ENCODE assay signal across 29 mouse cellular contexts in genomic region chr8:107918984-107919383, GRCm38 (mm10). TPM values are rescaled to one million over a fixed set of nuclear protein-coding genes. Genes with fewer than 3 reads are reported as not detected.
DNase-seq lines count a peak whose midpoint lies in the region; ATAC-seq and TF ChIP-seq lines count a peak whose summit lies in the region.
"Had no signal": no experiment of that assay in that cellular context is flagged by ENCODE, and none has a peak within 500 bp of the region (broad histone marks: within the 10 kb centered on the region; RNA-seq: fewer than 3 reads in every experiment).

No protein-coding gene starts in this region.

- H3K27ac ChIP-seq in hindbrain, embryonic 12.5 days, result peak overlapping the region; percentile 50
- no peak overlapping the region for H3K27ac ChIP-seq in hindbrain, embryonic 10.5 days
- peak overlapping the region; percentile 66 for H3K27ac ChIP-seq in midbrain, embryonic 14.5 days (replicated peaks; ENCODE audit: low read depth, low read length)
- no peak overlapping the region for H3K27ac ChIP-seq in midbrain, embryonic 10.5 days (replicated peaks)
- peak overlapping the region; percentile 40; the same call in 1 of the 2 replicates for H3K27ac ChIP-seq in midbrain, embryonic 15.5 days
- H3K27ac ChIP-seq: embryonic facial prominence, embryonic 15.5 days; forebrain, embryonic 12.5 days; heart, embryonic 10.5 days; heart, embryonic 15.5 days; limb, embryonic 10.5 days; limb, embryonic 15.5 days; liver, embryonic 13.5 days had no signal

- no peak for DNase-seq in hindbrain, embryonic 10.5 days (ENCODE audit: low spot score)
- peak; percentile 20 for DNase-seq in midbrain, embryonic 14.5 days
- DNase-seq in midbrain, embryonic 10.5 days (ENCODE audit: low spot score), result no peak
- peak; percentile 9 for DNase-seq in brain, embryonic 14.5 days (ENCODE audit: low read depth)
- DNase-seq in spleen, postnatal 4 days (ENCODE audit: low spot score in 2 of 2), result no peak
- DNase-seq: adrenal gland, postnatal 10 days; cerebellum, adult 11 months; cerebellum, adult 9-11 months; forebrain, postnatal 0 days; gastrocnemius, postnatal 10 days; heart, postnatal 36 days; kidney, adult 9 months; kidney, postnatal 14 days; layer of hippocampus, adult 9-11 months; liver, embryonic 13.5 days; lung, adult 18-20 months; lung, postnatal 4 days; thymus, postnatal 36 days had no signal

- no peaks in the 10 kb centered on the region for H3K9me3 ChIP-seq in hindbrain, embryonic 12.5 days (replicated peaks)
- no peaks in the 10 kb centered on the region for H3K9me3 ChIP-seq in hindbrain, embryonic 10.5 days
- no peaks in the 10 kb centered on the region for H3K9me3 ChIP-seq in midbrain, embryonic 14.5 days (ENCODE audit: control insufficient read depth, low read length)
- H3K9me3 ChIP-seq in midbrain, embryonic 10.5 days (replicated peaks), result no peaks in the 10 kb centered on the region
- no peaks in the 10 kb centered on the region for H3K9me3 ChIP-seq in midbrain, embryonic 15.5 days
- H3K9me3 ChIP-seq: embryonic facial prominence, embryonic 15.5 days; forebrain, embryonic 12.5 days; heart, embryonic 10.5 days; heart, embryonic 15.5 days; limb, embryonic 10.5 days; limb, embryonic 15.5 days; liver, embryonic 13.5 days had no signal

- H3K4me2 ChIP-seq in hindbrain, embryonic 12.5 days (replicated peaks), result no peak overlapping the region
- H3K4me2 ChIP-seq in midbrain, embryonic 14.5 days (ENCODE audit: low read length), result no peak overlapping the region
- H3K4me2 ChIP-seq in midbrain, embryonic 15.5 days, result no peak overlapping the region
- H3K4me2 ChIP-seq: embryonic facial prominence, embryonic 15.5 days; forebrain, embryonic 12.5 days; heart, embryonic 15.5 days; limb, embryonic 15.5 days; liver, embryonic 13.5 days had no signal

- no peaks in the 10 kb centered on the region for H3K27me3 ChIP-seq in hindbrain, embryonic 12.5 days
- H3K27me3 ChIP-seq in hindbrain, embryonic 10.5 days (ENCODE audit: insufficient read depth, poor library complexity, severe bottlenecking), result no peaks in the 10 kb centered on the region
- H3K27me3 ChIP-seq in midbrain, embryonic 14.5 days (ENCODE audit: control insufficient read depth, insufficient read depth, low read length), result no peaks in the 10 kb centered on the region
- H3K27me3 ChIP-seq in midbrain, embryonic 10.5 days (ENCODE audit: low read depth, poor library complexity, severe bottlenecking), result no peaks in the 10 kb centered on the region
- no peaks in the 10 kb centered on the region for H3K27me3 ChIP-seq in midbrain, embryonic 15.5 days (replicated peaks)
- H3K27me3 ChIP-seq: embryonic facial prominence, embryonic 15.5 days; forebrain, embryonic 12.5 days; heart, embryonic 15.5 days; limb, embryonic 15.5 days; liver, embryonic 13.5 days had no signal

- no peak for ATAC-seq in hindbrain, embryonic 12.5 days (ENCODE audit: low FRiP score)
- no peak for ATAC-seq in midbrain, embryonic 14.5 days (ENCODE audit: low FRiP score, low TSS enrichment)
- no peak for ATAC-seq in midbrain, embryonic 15.5 days (replicated peaks)
- ATAC-seq: forebrain, postnatal 0 days; intestine, postnatal 0 days; lung, postnatal 0 days; Patski had no signal

- no peak for TF ChIP-seq POLR2A in brain, embryonic 14.5 days (IDR thresholded peaks at IDR 0.05; ENCODE audit: borderline replicate concordance, extremely low read depth, insufficient read depth, insufficient read length, poor library complexity, severe bottlenecking)

- peaks cover 4% of the 10 kb centered on the region for H3K4me1 ChIP-seq in hindbrain, embryonic 12.5 days
- no peaks in the 10 kb centered on the region for H3K4me1 ChIP-seq in hindbrain, embryonic 10.5 days (replicated peaks)
- H3K4me1 ChIP-seq in midbrain, embryonic 14.5 days (ENCODE audit: control insufficient read depth, insufficient read depth, low read length), result peaks cover 6% of the 10 kb centered on the region
- H3K4me1 ChIP-seq in midbrain, embryonic 10.5 days, result no peaks in the 10 kb centered on the region; the same call in 1 of the 2 replicates
- peaks cover 16% of the 10 kb centered on the region for H3K4me1 ChIP-seq in midbrain, embryonic 15.5 days
- H3K4me1 ChIP-seq: embryonic facial prominence, embryonic 15.5 days; heart, embryonic 10.5 days; heart, embryonic 15.5 days; limb, embryonic 15.5 days; liver, embryonic 13.5 days had no signal

- H3K36me3 ChIP-seq in hindbrain, embryonic 12.5 days, result no peaks in the 10 kb centered on the region
- no peaks in the 10 kb centered on the region for H3K36me3 ChIP-seq in hindbrain, embryonic 10.5 days
- no peaks in the 10 kb centered on the region for H3K36me3 ChIP-seq in midbrain, embryonic 14.5 days (ENCODE audit: control insufficient read depth, insufficient read depth, low read length)
- H3K36me3 ChIP-seq in midbrain, embryonic 10.5 days, result no peaks in the 10 kb centered on the region
- no peaks in the 10 kb centered on the region for H3K36me3 ChIP-seq in midbrain, embryonic 15.5 days (replicated peaks)
- H3K36me3 ChIP-seq: embryonic facial prominence, embryonic 15.5 days; forebrain, embryonic 12.5 days; heart, embryonic 10.5 days; heart, embryonic 15.5 days; limb, embryonic 10.5 days; limb, embryonic 15.5 days; liver, embryonic 13.5 days had no signal

- WGBS in hindbrain, embryonic 12.5 days, result 88% methylated on average over 12 of the region's 12 CpGs
- WGBS in hindbrain, embryonic 10.5 days, result 93% methylated on average over 12 of the region's 12 CpGs
- 74% methylated on average over 12 of the region's 12 CpGs for WGBS in midbrain, embryonic 14.5 days
- WGBS in midbrain, embryonic 10.5 days, result 93% methylated on average over 12 of the region's 12 CpGs
- 76% methylated on average over 12 of the region's 12 CpGs for WGBS in midbrain, embryonic 15.5 days

- no peak for TF ChIP-seq CTCF in brain, embryonic 14.5 days (IDR thresholded peaks at IDR 0.05; ENCODE audit: borderline replicate concordance, extremely low read depth, insufficient read depth, insufficient read length)

- H3K9ac ChIP-seq in hindbrain, embryonic 12.5 days, result no peak overlapping the region
- H3K9ac ChIP-seq in midbrain, embryonic 14.5 days (replicated peaks; ENCODE audit: low read length), result no peak overlapping the region
- no peak overlapping the region for H3K9ac ChIP-seq in midbrain, embryonic 15.5 days
- H3K9ac ChIP-seq: embryonic facial prominence, embryonic 15.5 days; forebrain, embryonic 12.5 days; forebrain, postnatal 0 days; heart, embryonic 15.5 days; limb, embryonic 15.5 days; liver, embryonic 13.5 days had no signal

- H3K4me3 ChIP-seq in hindbrain, embryonic 12.5 days, result no peak overlapping the region
- no peak overlapping the region for H3K4me3 ChIP-seq in hindbrain, embryonic 10.5 days
- no peak overlapping the region for H3K4me3 ChIP-seq in midbrain, embryonic 14.5 days (replicated peaks; ENCODE audit: low read depth, low read length)
- H3K4me3 ChIP-seq in midbrain, embryonic 10.5 days, result no peak overlapping the region
- H3K4me3 ChIP-seq in midbrain, embryonic 15.5 days, result no peak overlapping the region
- H3K4me3 ChIP-seq: embryonic facial prominence, embryonic 15.5 days; forebrain, embryonic 12.5 days; heart, embryonic 10.5 days; heart, embryonic 15.5 days; limb, embryonic 10.5 days; limb, embryonic 15.5 days; liver, embryonic 13.5 days had no signal

RNA-seq across cellular contexts. Expression of gene Zfhx3, which starts 23.5 kb away (rescaled TPM):
- 56.8 and 64.7 TPM in 2 replicates for polyA plus RNA-seq in hindbrain, embryonic 12.5 days (2016; fragmentation: Nextera tagmentation; extraction: Ambion mirVana)
- polyA plus RNA-seq in hindbrain, embryonic 10.5 days (2016; fragmentation: Nextera tagmentation; extraction: Ambion mirVana), result 12.9 and 22.0 TPM in 2 replicates
- polyA plus RNA-seq in midbrain, embryonic 14.5 days (2014; fragmentation: Nextera tagmentation; extraction: Ambion mirVana), result 56.8 and 68.4 TPM in 2 replicates
- 14.4 and 17.7 TPM in 2 replicates for polyA plus RNA-seq in midbrain, embryonic 10.5 days (2016; fragmentation: Nextera tagmentation; extraction: Ambion mirVana)
- 9.7 and 31.3 TPM in 2 replicates for polyA plus RNA-seq in brain, embryonic 14.5 days (2012; rRNA removed)
- 59.0 and 60.2 TPM in 2 replicates for polyA plus RNA-seq in midbrain, embryonic 15.5 days (2015; fragmentation: Nextera tagmentation; extraction: Ambion mirVana)

Comparison
In these comparisons a context has a peak if more than half of its experiments do, and no peak if none do; other contexts are left out.
1. H3K27ac ChIP-seq: peak in hindbrain, embryonic 12.5 days (single experiment), midbrain, embryonic 14.5 days (single experiment) and midbrain, embryonic 15.5 days (single experiment); none in hindbrain, embryonic 10.5 days (single experiment) and midbrain, embryonic 10.5 days (single experiment).
2. DNase-seq: peak in midbrain, embryonic 14.5 days (single experiment) and brain, embryonic 14.5 days (single experiment); none in hindbrain, embryonic 10.5 days (single experiment), midbrain, embryonic 10.5 days (single experiment) and spleen, postnatal 4 days (0 of 2).